Mouse (Mus musculus): Measurements from ENCODE around the gene Fgf12. TPM values are rescaled to one million over a fixed set of nuclear protein-coding genes. Genes with fewer than 3 reads are reported as not detected.

Fgf12 gene
- polyA plus RNA-seq (2015; fragmentation: Nextera tagmentation; extraction: Ambion mirVana), result 21.2 and 21.6 TPM in 2 replicates

DNA sequence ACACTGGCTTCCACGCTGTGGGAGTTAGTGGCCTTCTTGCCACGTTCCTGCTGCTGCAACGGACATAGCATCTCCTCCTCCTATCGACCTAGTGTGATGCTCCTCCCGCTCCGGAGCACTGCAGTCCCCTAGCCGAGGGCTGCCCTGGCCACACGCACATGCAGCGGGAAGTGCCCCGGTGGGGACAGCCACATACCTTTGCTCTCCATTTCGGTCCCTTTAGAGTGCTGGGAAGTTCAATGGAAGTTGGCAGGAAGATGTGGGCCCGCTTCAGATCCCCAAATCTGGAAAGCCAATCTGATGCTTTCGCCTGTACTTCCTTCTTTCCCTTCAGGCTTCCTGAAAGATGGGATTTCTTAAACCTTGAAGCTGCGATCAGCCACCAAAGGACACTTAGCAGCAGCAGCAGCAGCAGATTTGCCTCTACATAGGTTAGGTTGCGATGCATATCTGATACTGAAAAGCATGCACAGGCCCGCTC, at the start of gene Fgf12:
TSS of gene Fgf12 (minus strand) at position 431 of the 481 bp plus-strand sequence.
- Histone ChIP-seq H3K9ac (no peak within 1 kb of the TSS), H3K9me3 (replicated peaks) (no peaks in the 10 kb centered on the region), H3K4me1 (replicated peaks) (peaks cover 12% of the 10 kb centered on the region), H3K36me3 (no peaks in the 10 kb centered on the region), H3K4me3 (peak within 1 kb of the TSS; percentile 46), H3K27me3 (peaks cover 10% of the 10 kb centered on the region), H3K4me2 (peak within 1 kb of the TSS; percentile 66), H3K27ac (peak within 1 kb of the TSS; percentile 20; the same call in 1 of the 2 replicates)
- ATAC-seq (replicated peaks; ENCODE audit: insufficient number of reproducible peaks, insufficient read depth, low FRiP score, low read depth), result no peak
- 2% methylated on average over 16 of the region's 16 CpGs for WGBS

DNA sequence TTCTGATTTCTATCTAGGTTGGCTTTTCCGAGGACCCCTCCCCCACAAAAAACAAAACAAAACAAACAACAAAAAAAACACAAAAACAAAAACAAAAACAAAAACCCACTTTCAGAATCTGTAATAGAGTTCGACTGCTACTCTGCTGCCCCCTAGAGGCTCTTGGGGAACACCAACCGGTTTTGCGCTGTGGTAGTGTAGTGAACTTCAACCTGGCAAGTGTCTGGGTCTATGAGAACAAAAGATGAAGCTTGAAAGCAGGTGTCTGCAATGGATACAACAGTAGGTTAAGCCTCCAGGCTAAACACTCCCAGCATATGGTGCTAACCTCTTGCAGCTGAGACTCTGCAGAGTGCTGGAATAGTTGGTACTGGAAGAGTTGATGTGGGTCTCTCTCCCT, 40.2 kb upstream of the Fgf12 start:
- no peak for ATAC-seq (replicated peaks; ENCODE audit: insufficient number of reproducible peaks, insufficient read depth, low FRiP score, low read depth)
- H3K4me2 ChIP-seq, result no peak overlapping the region
- no peaks in the 10 kb centered on the region for H3K4me1 ChIP-seq (replicated peaks)
- no peak overlapping the region for H3K9ac ChIP-seq
- H3K27me3 ChIP-seq, result no peaks in the 10 kb centered on the region
- H3K9me3 ChIP-seq (replicated peaks), result no peaks in the 10 kb centered on the region
- H3K4me3 ChIP-seq, result no peak overlapping the region
- no peaks in the 10 kb centered on the region for H3K36me3 ChIP-seq
- no peak overlapping the region for H3K27ac ChIP-seq
- WGBS, result 6% methylated on average over 4 of the region's 4 CpGs

DNA sequence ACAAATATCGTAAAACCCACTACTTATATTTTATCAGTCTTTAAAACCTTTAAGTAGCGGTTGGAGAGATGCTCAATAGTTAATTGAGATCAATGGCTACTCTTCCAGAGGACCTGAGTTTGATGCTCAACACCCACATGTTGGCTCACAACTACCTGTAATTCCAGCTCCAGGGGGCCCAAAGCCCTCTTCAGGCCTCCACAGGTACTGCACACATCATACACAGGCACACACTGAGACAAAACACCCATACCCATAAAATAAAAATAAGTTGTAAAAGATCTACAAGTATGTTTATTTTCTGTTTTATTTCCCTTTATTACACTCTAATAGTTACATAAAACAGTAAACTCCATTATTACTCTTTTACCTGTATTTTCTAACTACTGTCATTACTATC, 17.4 kb upstream of the Fgf12 start:
- H3K36me3 ChIP-seq, result no peaks in the 10 kb centered on the region
- 81% methylated on average over 2 of the region's 2 CpGs for WGBS
- H3K27me3 ChIP-seq, result no peaks in the 10 kb centered on the region
- H3K9ac ChIP-seq, result no peak overlapping the region
- no peak overlapping the region for H3K27ac ChIP-seq
- no peak for ATAC-seq (replicated peaks; ENCODE audit: insufficient number of reproducible peaks, insufficient read depth, low FRiP score, low read depth)
- no peaks in the 10 kb centered on the region for H3K4me1 ChIP-seq (replicated peaks)
- no peak overlapping the region for H3K4me3 ChIP-seq
- no peaks in the 10 kb centered on the region for H3K9me3 ChIP-seq (replicated peaks)
- H3K4me2 ChIP-seq, result no peak overlapping the region

DNA sequence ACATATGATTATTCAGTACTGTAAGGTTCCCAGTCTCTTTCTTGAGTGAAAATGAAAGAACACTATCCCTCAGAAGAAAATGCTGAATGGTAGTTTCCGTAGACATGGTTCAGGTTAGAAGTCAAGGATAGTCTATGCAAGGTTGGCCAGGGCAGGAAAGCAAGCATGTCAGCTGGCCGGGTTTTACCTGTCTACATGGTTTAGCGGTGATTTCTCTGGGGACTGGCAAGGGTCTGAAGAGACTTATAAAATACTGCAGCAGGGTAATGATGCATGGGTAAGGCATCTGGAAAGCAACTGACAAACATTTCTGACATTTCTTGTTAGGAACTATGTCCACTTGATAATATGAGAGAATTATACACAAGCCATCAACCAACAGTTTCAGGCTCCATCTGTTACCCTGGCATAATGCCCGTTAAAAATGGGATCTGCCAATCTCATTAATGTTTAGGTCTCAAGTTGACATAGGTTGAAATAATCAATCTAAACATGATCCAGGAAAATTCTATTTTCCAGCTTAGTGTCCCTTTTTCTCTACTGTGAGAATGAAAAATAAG, 8.6 kb upstream of the Fgf12 start:
- H3K9me3 ChIP-seq (replicated peaks), result no peaks in the 10 kb centered on the region
- no peak overlapping the region for H3K27ac ChIP-seq
- no peak overlapping the region for H3K4me2 ChIP-seq
- no peak for ATAC-seq (replicated peaks; ENCODE audit: insufficient number of reproducible peaks, insufficient read depth, low FRiP score, low read depth)
- 78% methylated on average over 4 of the region's 4 CpGs for whole genome bisulfite sequencing
- no peaks in the 10 kb centered on the region for H3K27me3 ChIP-seq
- H3K36me3 ChIP-seq, result no peaks in the 10 kb centered on the region
- no peak overlapping the region for H3K4me3 ChIP-seq
- H3K4me1 ChIP-seq (replicated peaks), result no peaks in the 10 kb centered on the region
- H3K9ac ChIP-seq, result no peak overlapping the region

DNA sequence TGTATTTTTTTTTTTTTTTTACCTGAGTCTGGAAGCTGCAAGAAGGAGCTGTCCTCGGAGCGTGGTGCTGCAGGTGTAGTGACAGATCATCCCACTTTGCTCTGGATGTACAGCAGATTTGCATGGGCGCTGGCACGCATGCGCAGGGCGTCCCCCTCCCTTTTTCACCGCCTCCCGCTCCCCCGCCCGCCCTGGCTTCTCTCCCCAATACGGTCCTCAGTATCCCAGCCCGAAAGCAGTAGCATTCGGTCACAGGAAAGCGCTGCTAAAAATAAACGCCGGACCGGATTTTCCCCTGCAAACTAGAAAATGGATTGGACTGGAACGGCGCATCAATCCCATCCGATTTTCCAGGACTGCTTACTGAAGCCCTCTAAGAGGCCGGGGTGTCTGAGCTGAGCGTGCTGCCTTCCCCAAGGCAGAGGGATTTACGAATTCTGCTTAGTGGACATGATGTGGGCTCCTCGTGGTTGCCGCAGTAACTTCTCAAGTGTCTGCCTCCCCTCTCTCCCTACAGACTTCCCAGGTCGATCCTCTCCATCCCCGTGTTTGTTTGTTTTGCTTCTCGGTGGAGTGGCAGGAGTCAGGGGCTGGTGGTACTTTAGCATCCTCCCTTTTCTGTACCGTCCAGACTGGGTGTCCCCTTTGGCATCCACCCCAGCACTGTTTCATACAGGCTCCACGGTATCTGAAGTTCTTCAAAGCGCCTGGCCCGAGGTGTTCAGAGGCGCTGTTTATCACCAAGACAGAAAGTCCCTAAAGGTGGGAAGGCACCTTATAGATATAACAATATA, 453 bp upstream of the Fgf12 start:
- Histone ChIP-seq H3K9me3 (replicated peaks) (no peaks in the 10 kb centered on the region), H3K4me1 (replicated peaks) (peaks cover 12% of the 10 kb centered on the region), H3K27ac (peak overlapping the region; percentile 20; the same call in 1 of the 2 replicates), H3K4me3 (peak overlapping the region; percentile 46), H3K9ac (no peak overlapping the region), H3K36me3 (no peaks in the 10 kb centered on the region), H3K4me2 (peak overlapping the region; percentile 66), H3K27me3 (peaks cover 10% of the 10 kb centered on the region)
- ATAC-seq (replicated peaks; ENCODE audit: insufficient number of reproducible peaks, insufficient read depth, low FRiP score, low read depth), result peak; percentile 62
- under 1% methylated on average over 33 of the region's 33 CpGs for WGBS

DNA sequence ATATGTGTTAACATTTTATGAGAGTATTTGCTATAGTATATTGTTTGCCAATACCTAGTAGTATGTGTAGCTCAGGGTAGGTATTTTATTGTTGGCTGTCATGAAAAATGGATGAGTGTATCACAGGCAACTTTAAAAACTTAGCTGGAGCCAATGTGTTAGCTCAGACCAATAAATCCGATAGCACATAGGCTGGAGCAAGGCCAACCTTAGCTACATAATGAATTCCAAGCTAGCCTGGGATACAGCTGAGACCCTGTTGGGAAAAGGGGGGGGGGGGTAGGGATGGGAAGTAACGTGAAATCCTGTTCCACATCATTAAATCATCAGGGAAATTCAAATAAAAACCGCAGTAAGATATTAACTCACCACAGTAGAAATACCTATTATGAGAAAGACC, 18.4 kb downstream of the Fgf12 start:
- no peak for ATAC-seq (replicated peaks; ENCODE audit: insufficient number of reproducible peaks, insufficient read depth, low FRiP score, low read depth)
- H3K4me2 ChIP-seq, result no peak overlapping the region
- H3K4me1 ChIP-seq (replicated peaks), result no peaks in the 10 kb centered on the region
- no peak overlapping the region for H3K27ac ChIP-seq
- no peaks in the 10 kb centered on the region for H3K9me3 ChIP-seq (replicated peaks)
- no peaks in the 10 kb centered on the region for H3K36me3 ChIP-seq
- no peak overlapping the region for H3K9ac ChIP-seq
- WGBS, result 80% methylated on average over 3 of the region's 3 CpGs
- no peak overlapping the region for H3K4me3 ChIP-seq
- H3K27me3 ChIP-seq, result no peaks in the 10 kb centered on the region

DNA sequence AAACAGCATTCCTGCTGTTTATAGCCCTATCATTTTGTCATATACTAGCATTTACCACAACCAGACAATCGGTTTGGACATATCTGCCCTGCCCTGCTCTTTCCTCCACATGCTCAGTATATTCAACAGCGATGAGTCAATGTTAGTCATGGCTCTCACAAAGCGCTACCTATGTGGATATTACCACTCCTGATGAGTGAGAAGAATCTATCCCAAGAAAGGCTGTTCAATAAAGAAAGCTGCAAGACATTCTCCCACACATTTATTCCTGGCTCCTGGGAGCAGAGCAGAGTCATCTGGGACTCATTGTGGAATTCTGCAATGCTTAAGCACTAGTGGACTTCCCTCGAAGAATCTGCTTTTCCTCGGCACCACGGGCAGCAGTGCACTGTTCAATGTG, 26.1 kb downstream of the Fgf12 start:
- H3K9ac ChIP-seq, result no peak overlapping the region
- H3K36me3 ChIP-seq, result no peaks in the 10 kb centered on the region
- H3K9me3 ChIP-seq (replicated peaks), result no peaks in the 10 kb centered on the region
- no peaks in the 10 kb centered on the region for H3K4me1 ChIP-seq (replicated peaks)
- H3K27ac ChIP-seq, result no peak overlapping the region
- 76% methylated on average over 6 of the region's 6 CpGs for WGBS
- H3K4me2 ChIP-seq, result no peak overlapping the region
- H3K27me3 ChIP-seq, result no peaks in the 10 kb centered on the region
- H3K4me3 ChIP-seq, result no peak overlapping the region
- ATAC-seq (replicated peaks; ENCODE audit: insufficient number of reproducible peaks, insufficient read depth, low FRiP score, low read depth), result no peak

DNA sequence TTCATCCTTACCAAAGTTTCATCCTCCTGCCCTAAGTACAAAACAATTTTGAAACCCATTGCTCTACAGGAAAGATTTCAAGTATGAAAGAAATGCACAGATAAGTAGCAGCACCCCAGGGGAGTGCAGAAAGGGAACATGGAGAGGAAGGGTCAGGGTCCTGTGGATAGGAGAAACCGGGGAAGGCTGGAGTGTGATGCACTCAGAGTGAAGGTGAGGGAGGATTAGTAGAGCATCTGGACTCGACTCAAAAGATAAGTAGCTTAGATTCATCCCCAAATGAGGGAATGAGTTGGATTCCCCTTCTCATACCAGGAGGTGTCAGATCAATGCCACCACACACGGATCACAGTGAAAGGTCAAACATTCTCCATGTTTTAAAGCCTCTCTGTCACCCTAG, 46.2 kb downstream of the Fgf12 start:
- no peaks in the 10 kb centered on the region for H3K27me3 ChIP-seq
- no peaks in the 10 kb centered on the region for H3K36me3 ChIP-seq
- no peak overlapping the region for H3K4me3 ChIP-seq
- H3K9me3 ChIP-seq (replicated peaks), result no peaks in the 10 kb centered on the region
- H3K27ac ChIP-seq, result 0 out of 2 replicates have a peak overlapping the region, but pooled peaks have one; percentile 60
- no peaks in the 10 kb centered on the region for H3K4me1 ChIP-seq (replicated peaks)
- 29% methylated on average over 3 of the region's 3 CpGs for WGBS
- peak; percentile 53; the same call in 1 of the 2 replicates for ATAC-seq (replicated peaks; ENCODE audit: insufficient number of reproducible peaks, insufficient read depth, low FRiP score, low read depth)
- no peak overlapping the region for H3K4me2 ChIP-seq
- H3K9ac ChIP-seq, result no peak overlapping the region

DNA sequence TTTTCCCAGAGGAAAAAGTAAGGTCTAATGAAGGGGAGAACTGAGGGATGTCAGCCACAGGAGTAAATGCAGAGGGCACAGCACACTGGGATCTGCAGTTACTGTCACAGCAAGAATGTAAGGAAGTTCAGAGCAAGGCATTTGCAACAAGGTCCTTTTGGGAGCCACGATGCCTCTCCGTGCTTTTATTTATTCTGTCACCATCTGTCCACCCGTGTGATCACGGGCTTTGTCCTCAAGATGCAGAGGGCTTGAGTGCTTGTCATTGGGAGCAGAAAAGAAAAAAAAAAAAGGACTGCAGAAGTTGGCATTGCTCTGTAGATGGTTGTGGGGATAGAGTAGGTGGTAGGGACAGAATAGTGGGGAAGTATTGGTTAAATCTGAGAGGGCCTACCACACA, 52.5 kb downstream of the Fgf12 start:
- Histone ChIP-seq H3K36me3 (no peaks in the 10 kb centered on the region), H3K4me3 (no peak overlapping the region), H3K27me3 (no peaks in the 10 kb centered on the region), H3K4me2 (no peak overlapping the region), H3K9ac (no peak overlapping the region), H3K27ac (no peak overlapping the region), H3K9me3 (replicated peaks) (no peaks in the 10 kb centered on the region), H3K4me1 (replicated peaks) (no peaks in the 10 kb centered on the region)
- WGBS, result 75% methylated on average over 4 of the region's 4 CpGs
- no peak for ATAC-seq (replicated peaks; ENCODE audit: insufficient number of reproducible peaks, insufficient read depth, low FRiP score, low read depth)

DNA sequence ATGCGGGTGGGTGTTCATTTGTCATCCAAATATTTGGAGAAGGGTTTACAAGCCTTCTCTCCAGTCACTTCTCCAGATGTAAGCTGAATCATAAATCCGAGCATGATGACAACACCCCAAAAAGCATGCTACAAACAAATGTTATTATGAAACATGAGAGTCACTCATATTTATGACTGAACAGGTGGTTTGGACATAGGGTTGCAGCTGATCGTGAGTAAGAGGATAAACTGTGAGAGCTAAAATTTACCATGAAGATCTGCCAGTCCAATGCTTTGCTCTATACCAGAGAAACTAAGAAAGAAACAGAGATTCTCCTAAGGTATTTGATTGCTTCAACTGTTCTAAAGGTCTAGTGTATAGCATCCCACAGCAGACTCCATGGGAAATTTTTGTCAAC, 56.0 kb downstream of the Fgf12 start:
- no peak overlapping the region for H3K9ac ChIP-seq
- no peak overlapping the region for H3K4me2 ChIP-seq
- H3K4me1 ChIP-seq (replicated peaks), result no peaks in the 10 kb centered on the region
- ATAC-seq (replicated peaks; ENCODE audit: insufficient number of reproducible peaks, insufficient read depth, low FRiP score, low read depth), result no peak
- no peaks in the 10 kb centered on the region for H3K27me3 ChIP-seq
- no peaks in the 10 kb centered on the region for H3K36me3 ChIP-seq
- no peak overlapping the region for H3K27ac ChIP-seq
- H3K9me3 ChIP-seq (replicated peaks), result no peaks in the 10 kb centered on the region
- 69% methylated on average over 3 of the region's 3 CpGs for WGBS
- no peak overlapping the region for H3K4me3 ChIP-seq

DNA sequence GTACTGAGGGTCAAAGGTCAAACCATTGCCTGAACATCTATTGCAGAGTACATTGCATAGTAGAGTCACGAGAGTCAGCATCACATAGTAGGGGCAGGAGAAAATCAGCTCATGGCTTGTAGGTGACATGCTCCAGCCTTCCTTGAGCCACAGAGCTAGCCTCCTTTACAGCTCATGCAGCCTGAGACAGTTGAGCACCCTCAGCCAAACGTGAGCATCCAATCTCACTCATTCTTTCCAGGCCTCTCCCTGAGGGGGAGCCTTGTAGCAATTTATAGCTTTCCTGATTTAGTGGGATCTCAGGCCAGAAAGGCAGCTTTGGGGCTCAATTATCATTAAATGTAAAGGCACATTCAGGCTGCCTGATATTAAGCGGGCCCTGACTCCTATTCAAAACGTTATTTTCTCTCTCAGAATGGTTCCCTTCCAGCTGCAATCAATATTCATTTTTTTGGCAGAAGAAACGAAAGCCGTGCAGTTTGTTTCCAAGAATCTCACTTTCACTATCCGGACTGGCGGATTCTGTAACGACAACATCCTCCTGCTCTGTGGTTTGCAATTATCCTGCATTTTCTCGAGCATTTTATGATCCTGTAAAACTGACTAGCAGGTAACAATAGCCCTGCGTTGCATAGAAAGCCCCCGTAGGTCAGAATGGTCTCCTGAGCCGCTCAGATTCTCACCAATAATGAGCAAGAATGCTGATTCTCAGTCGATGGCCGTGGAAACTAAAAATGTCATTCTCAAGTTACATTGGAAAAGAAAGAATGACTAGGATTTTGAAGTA, 58.6 kb downstream of the Fgf12 start:
- Histone ChIP-seq H3K4me3 (no peak overlapping the region), H3K36me3 (no peaks in the 10 kb centered on the region), H3K9ac (no peak overlapping the region), H3K4me2 (no peak overlapping the region), H3K27me3 (no peaks in the 10 kb centered on the region), H3K9me3 (replicated peaks) (no peaks in the 10 kb centered on the region), H3K4me1 (replicated peaks) (no peaks in the 10 kb centered on the region), H3K27ac (no peak overlapping the region)
- ATAC-seq (replicated peaks; ENCODE audit: insufficient number of reproducible peaks, insufficient read depth, low FRiP score, low read depth), result no peak
- 60% methylated on average over 15 of the region's 15 CpGs for WGBS
